Mouse (Mus musculus): Measurements from ENCODE around the gene Cnn2. TPM values are rescaled to one million over a fixed set of nuclear protein-coding genes. Genes with fewer than 3 reads are reported as not detected.
A peak's percentile ranks its signal among the peaks of the same experiment; 100 is the strongest.

Cnn2 gene
- total RNA-seq, 2 experiments from 2014 or later, result 9.5 to 11.9 TPM

- no peak for DNase-seq (ENCODE audit: low spot score in 2 of 2)
- intact Hi-C loops (cut with DNase I), result loop anchor here (2.0 to 5.0 kb wide), 2 partner anchors 48 to 66 kb away; no protein-coding TSS in a partner anchor
These were observed 2.0 kb upstream of the Cnn2 start for GRCm38 (mm10) chr10:79986232-79986878.

GRCm38 (mm10) chr10:79986963-79987362 is 1.4 kb upstream of the Cnn2 start:
- peak; percentile 85 to 95 for DNase-seq (ENCODE audit: low spot score in 2 of 2)
- intact Hi-C loops (cut with DNase I), result loop anchor here (2.0 to 5.0 kb wide), 2 partner anchors 48 to 65 kb away; no protein-coding TSS in a partner anchor

GRCm38 (mm10) chr10:79987771-79988505 is 446 bp upstream of the Cnn2 start:
- intact Hi-C loops (cut with DNase I), result loop anchor here (2.0 to 5.0 kb wide), 2 partner anchors 47 to 64 kb away; no protein-coding TSS in a partner anchor
- DNase-seq (ENCODE audit: low spot score in 2 of 2), result no peak

GRCm38 (mm10) chr10:79989272-79989786 is 945 bp downstream of the Cnn2 start:
- intact Hi-C loops (cut with DNase I), result loop anchor here (5.0 kb wide), 1 partner anchor 63 kb away; no protein-coding TSS in a partner anchor
- DNase-seq (ENCODE audit: low spot score in 2 of 2), result no peak

- no peak for DNase-seq (ENCODE audit: low spot score in 2 of 2)
- intact Hi-C loops (cut with DNase I), result loop anchor here (5.0 kb wide), 1 partner anchor 62 kb away; no protein-coding TSS in a partner anchor
These were observed 1.5 kb downstream of the Cnn2 start for GRCm38 (mm10) chr10:79989870-79990269.

GRCm38 (mm10) chr10:79991099-79991498 is 2.7 kb downstream of the Cnn2 start:
- intact Hi-C loops (cut with DNase I), result no loop called here
- no peak for DNase-seq (ENCODE audit: low spot score in 2 of 2)

- no peak for DNase-seq (ENCODE audit: low spot score in 2 of 2)
- intact Hi-C loops (cut with DNase I), result no loop called here
These were observed 3.2 kb downstream of the Cnn2 start for GRCm38 (mm10) chr10:79991548-79991947.

GRCm38 (mm10) chr10:79994397-79995115 is 6.2 kb downstream of the Cnn2 start:
- intact Hi-C loops (cut with DNase I), result loop anchor here (5.0 kb wide), 1 partner anchor 118 kb away; no protein-coding TSS in a partner anchor

GRCm38 (mm10) chr10:79995636-79996035 is 7.3 kb downstream of the Cnn2 start:
- DNase-seq (ENCODE audit: low spot score in 2 of 2), result no peak
- intact Hi-C loops (cut with DNase I), result loop anchor here (5.0 kb wide), 1 partner anchor 117 kb away; no protein-coding TSS in a partner anchor

More at GRCm38 (mm10) chr10:79994397-79995115, 6.2 kb downstream of the Cnn2 start:
- peak in 1 of 2 experiments; percentile 54 for DNase-seq (ENCODE audit: low spot score in 2 of 2)

- DNase-seq (ENCODE audit: low spot score in 2 of 2), result peak; percentile 96
- intact Hi-C loops (cut with DNase I), result loop anchor here (5.0 kb wide), 1 partner anchor 116 kb away; no protein-coding TSS in a partner anchor
These were observed 8.1 kb downstream of the Cnn2 start, which contains the start of gene Abca7 for GRCm38 (mm10) chr10:79996272-79997033. Gene Abca7, plus strand, starts transcription at chr10:79996494.

- peak in 1 of 2 experiments; percentile 81 for DNase-seq (ENCODE audit: low spot score in 2 of 2)
- intact Hi-C loops (cut with DNase I), result loop anchor here (5.0 kb wide), 1 partner anchor 115 kb away; no protein-coding TSS in a partner anchor
These were observed 8.8 kb downstream of the Cnn2 start for GRCm38 (mm10) chr10:79997034-79997760.

- DNase-seq (ENCODE audit: low spot score in 2 of 2), result no peak
- intact Hi-C loops (cut with DNase I), result loop anchor here (5.0 kb wide), 1 partner anchor 114 kb away; no protein-coding TSS in a partner anchor
These were observed 9.4 kb downstream of the Cnn2 start for GRCm38 (mm10) chr10:79997819-79998218.

GRCm38 (mm10) chr10:80001945-80002344 is 13.6 kb downstream of the Cnn2 start:
- no peak for DNase-seq (ENCODE audit: low spot score in 2 of 2)
- intact Hi-C loops (cut with DNase I), result no loop called here

GRCm38 (mm10) chr10:80002829-80003228 is 14.4 kb downstream of the Cnn2 start:
- no peak for DNase-seq (ENCODE audit: low spot score in 2 of 2)
- intact Hi-C loops (cut with DNase I), result no loop called here

GRCm38 (mm10) chr10:80003374-80004232 is 15.2 kb downstream of the Cnn2 start:
- intact Hi-C loops (cut with DNase I), result no loop called here
- DNase-seq (ENCODE audit: low spot score in 2 of 2), result no peak

- no peak for DNase-seq (ENCODE audit: low spot score in 2 of 2)
- intact Hi-C loops (cut with DNase I), result no loop called here
These were observed 15.9 kb downstream of the Cnn2 start for GRCm38 (mm10) chr10:80004233-80004705.

GRCm38 (mm10) chr10:80011740-80012139 is 23.4 kb downstream of the Cnn2 start:
- intact Hi-C loops (cut with DNase I), result no loop called here
- no peak for DNase-seq (ENCODE audit: low spot score in 2 of 2)

All from left cerebral cortex, postnatal 14 days (tissue).